Mouse (Mus musculus): ENCODE results near the gene Itgad.

The Itgad gene

GRCm38 (mm10) chr7:128243921-128244320, 89.7 kb downstream of the Itgad start:
- DNase-seq (ENCODE audit: extremely low spot score): peak; percentile 46

- no peak for DNase-seq (ENCODE audit: extremely low spot score)
Measured at GRCm38 (mm10) chr7:128244410-128245025, 90.3 kb downstream of the Itgad start.

- DNase-seq (ENCODE audit: extremely low spot score): no peak
Measured at GRCm38 (mm10) chr7:128245547-128245946, 91.4 kb downstream of the Itgad start.

- DNase-seq (ENCODE audit: extremely low spot score): peak; percentile 64
Measured at GRCm38 (mm10) chr7:128246496-128247391, 92.6 kb downstream of the Itgad start, which contains the start of gene Tgfb1i1. Gene Tgfb1i1 (plus strand): TSS chr7:128246812.

- peak; percentile 82 for DNase-seq (ENCODE audit: extremely low spot score)
Measured at GRCm38 (mm10) chr7:128247443-128247842, 93.3 kb downstream of the Itgad start.

- DNase-seq (ENCODE audit: extremely low spot score): no peak
Measured at GRCm38 (mm10) chr7:128248081-128249042, 94.2 kb downstream of the Itgad start.

GRCm38 (mm10) chr7:128249998-128250397, 95.8 kb downstream of the Itgad start:
- no peak for DNase-seq (ENCODE audit: extremely low spot score)

- DNase-seq (ENCODE audit: extremely low spot score): no peak
Measured at GRCm38 (mm10) chr7:128251946-128252345, 97.8 kb downstream of the Itgad start.

- peak; percentile 66 for DNase-seq (ENCODE audit: extremely low spot score)
Measured at GRCm38 (mm10) chr7:128252609-128253008, 98.4 kb downstream of the Itgad start.

- no peak for DNase-seq (ENCODE audit: extremely low spot score)
Measured at GRCm38 (mm10) chr7:128254978-128255377, 100.8 kb downstream of the Itgad start.

GRCm38 (mm10) chr7:128255757-128256156, 101.6 kb downstream of the Itgad start:
- DNase-seq (ENCODE audit: extremely low spot score): no peak

GRCm38 (mm10) chr7:128256783-128257334, 102.7 kb downstream of the Itgad start:
- DNase-seq (ENCODE audit: extremely low spot score): no peak

- DNase-seq (ENCODE audit: extremely low spot score): no peak
Measured at GRCm38 (mm10) chr7:128265411-128265810, 111.2 kb downstream of the Itgad start, which contains the start of gene Slc5a2. Gene Slc5a2 (plus strand): TSS chr7:128265657.

- no peak for DNase-seq (ENCODE audit: extremely low spot score)
Measured at GRCm38 (mm10) chr7:128266056-128266455, 111.9 kb downstream of the Itgad start.

GRCm38 (mm10) chr7:128267391-128267790, 113.2 kb downstream of the Itgad start:
- no peak for DNase-seq (ENCODE audit: extremely low spot score)

- DNase-seq (ENCODE audit: extremely low spot score): no peak
Measured at GRCm38 (mm10) chr7:128267813-128268212, 113.6 kb downstream of the Itgad start.

GRCm38 (mm10) chr7:128270431-128270850, 116.3 kb downstream of the Itgad start:
- no peak for DNase-seq (ENCODE audit: extremely low spot score)

- no peak for DNase-seq (ENCODE audit: extremely low spot score)
Measured at GRCm38 (mm10) chr7:128271496-128271895, 117.3 kb downstream of the Itgad start.
